In the genomic region with DNA sequence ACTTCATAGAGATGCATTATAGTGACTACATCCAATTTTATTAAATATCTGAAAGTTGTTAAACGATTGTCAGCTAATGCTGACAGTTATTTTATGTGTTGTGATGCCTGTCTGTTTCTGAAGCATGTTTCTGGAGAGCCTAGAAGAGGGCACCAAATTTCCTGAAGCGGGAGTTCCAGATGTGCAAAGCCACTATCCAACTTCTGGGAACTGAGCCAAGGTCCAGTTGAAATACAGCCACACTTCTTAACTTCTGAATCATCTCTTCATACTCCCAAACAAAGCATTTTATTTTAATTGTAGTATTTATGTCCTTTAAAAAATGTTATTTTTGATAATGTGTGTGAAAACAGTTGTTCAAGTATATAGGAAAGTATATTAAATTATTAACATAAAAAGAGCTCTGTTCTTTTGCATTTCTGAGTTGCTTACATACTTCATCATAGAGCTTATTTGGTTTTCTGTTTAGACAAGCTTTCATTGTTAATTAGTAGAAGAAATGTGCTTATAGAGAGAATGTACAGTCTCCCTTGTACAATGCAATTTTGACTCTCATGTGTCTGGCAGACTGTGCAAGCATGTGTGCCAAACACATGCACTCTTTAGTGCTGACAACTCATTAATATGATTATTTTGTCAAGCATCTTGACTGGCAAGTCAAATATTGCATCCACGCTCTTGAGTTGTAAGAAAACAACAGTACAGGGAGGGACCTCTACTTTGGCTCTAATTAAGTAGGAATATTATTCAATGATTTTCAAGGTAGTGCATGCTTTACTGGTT, we compare ENCODE assay signal across 18 mouse cellular contexts.
A peak's percentile ranks its signal among the peaks of the same experiment; 100 is the strongest.
DNase-seq lines count a peak whose midpoint lies in the region; ATAC-seq and TF ChIP-seq lines count a peak whose summit lies in the region.
"Had no signal": no experiment of that assay in that cellular context is flagged by ENCODE, and none has a peak within 500 bp of the region (broad histone marks: within the 10 kb centered on the region; RNA-seq: fewer than 3 reads in every experiment).

No protein-coding gene starts in this region.

- no peak overlapping the region for H3K9ac ChIP-seq in forebrain, embryonic 13.5 days
- no peak overlapping the region for H3K9ac ChIP-seq in forebrain, embryonic 11.5 days (ENCODE audit: low read length)
- H3K9ac ChIP-seq: hindbrain, embryonic 14.5 days; neural tube, embryonic 13.5 days had no signal

- no peak for TF ChIP-seq CTCF in kidney, adult 2 months (conservative IDR thresholded peaks at IDR 0.05; ENCODE audit: insufficient read depth, insufficient read length, low read depth, low read length)

- no peak for DNase-seq in forebrain, embryonic 11.5 days (ENCODE audit: low spot score)
- DNase-seq in kidney, postnatal 14 days = peak; percentile 1
- no peak for DNase-seq in kidney, adult 2 months
- peak; percentile 47 for DNase-seq in fibroblast of lung, adult 2 months (ENCODE audit: low read depth)
- DNase-seq in retina, postnatal 1 day = peak; percentile 83
- DNase-seq: cerebellum, postnatal 14 days; heart, adult 11 months; kidney, adult 18-20 months; liver; spleen, adult 18-20 months; thymus, postnatal 4 days had no signal

- no peak overlapping the region for H3K27ac ChIP-seq in forebrain, embryonic 13.5 days
- no peak overlapping the region for H3K27ac ChIP-seq in forebrain, embryonic 11.5 days (ENCODE audit: low read depth, low read length)
- no peak overlapping the region for H3K27ac ChIP-seq in kidney, adult 2 months (ENCODE audit: insufficient read depth, low read depth, low read length)
- H3K27ac ChIP-seq: hindbrain, embryonic 14.5 days; layer of hippocampus, adult 2 months; neural tube, embryonic 13.5 days had no signal

- H3K9me3 ChIP-seq in forebrain, embryonic 13.5 days (replicated peaks) = no peaks in the 10 kb centered on the region
- H3K9me3 ChIP-seq in forebrain, embryonic 11.5 days (ENCODE audit: control insufficient read depth, low read length) = no peaks in the 10 kb centered on the region
- H3K9me3 ChIP-seq: G1E; neural tube, embryonic 13.5 days had no signal

- H3K4me3 ChIP-seq in forebrain, embryonic 13.5 days = no peak overlapping the region
- H3K4me3 ChIP-seq in forebrain, embryonic 11.5 days (ENCODE audit: low read depth, low read length) = no peak overlapping the region
- no peak overlapping the region for H3K4me3 ChIP-seq in kidney, adult 2 months (ENCODE audit: insufficient read depth, low read depth, low read length)
- H3K4me3 ChIP-seq: layer of hippocampus, adult 2 months; megakaryocyte, embryonic 14.5 days; neural tube, embryonic 13.5 days had no signal

- H3K27me3 ChIP-seq in forebrain, embryonic 13.5 days = no peaks in the 10 kb centered on the region
- H3K27me3 ChIP-seq in forebrain, embryonic 11.5 days (ENCODE audit: control insufficient read depth, insufficient read depth, low read length) = no peaks in the 10 kb centered on the region
- no peaks in the 10 kb centered on the region for H3K27me3 ChIP-seq in kidney, adult 2 months (replicated peaks; ENCODE audit: control insufficient read depth, insufficient read depth, low read length)
- H3K27me3 ChIP-seq: megakaryocyte, embryonic 14.5 days; neural tube, embryonic 13.5 days had no signal

- H3K4me2 ChIP-seq in forebrain, embryonic 13.5 days = no peak overlapping the region
- no peak overlapping the region for H3K4me2 ChIP-seq in forebrain, embryonic 11.5 days (ENCODE audit: low read depth, low read length, severe bottlenecking)
- H3K4me2 ChIP-seq: hindbrain, embryonic 14.5 days; neural tube, embryonic 13.5 days had no signal

- peak; percentile 71 for ATAC-seq in forebrain, embryonic 13.5 days
- no peak for ATAC-seq in forebrain, embryonic 11.5 days (replicated peaks; ENCODE audit: low FRiP score)
- ATAC-seq in activated CD4-positive, CD25-positive, alpha-beta regulatory T cell, adult 4 months = no peak

- H3K36me3 ChIP-seq in forebrain, embryonic 13.5 days (ENCODE audit: poor library complexity, severe bottlenecking) = no peaks in the 10 kb centered on the region
- H3K36me3 ChIP-seq in forebrain, embryonic 11.5 days (ENCODE audit: control insufficient read depth, insufficient read depth, low read length) = no peaks in the 10 kb centered on the region
- no peaks in the 10 kb centered on the region for H3K36me3 ChIP-seq in kidney, adult 2 months (ENCODE audit: control insufficient read depth, insufficient read depth, low read length)
- H3K36me3 ChIP-seq: G1E; neural tube, embryonic 13.5 days had no signal

- TF ChIP-seq POLR2A in kidney, adult 2 months (IDR thresholded peaks at IDR 0.05; ENCODE audit: low read depth, low read length) = no peak

- 81% methylated on average over 3 of the region's 3 CpGs for WGBS in forebrain, embryonic 13.5 days
- 88% methylated on average over 3 of the region's 3 CpGs for WGBS in forebrain, embryonic 11.5 days
- 62% methylated on average over 3 of the region's 3 CpGs for WGBS in kidney, adult 2 months

- no peaks in the 10 kb centered on the region for H3K4me1 ChIP-seq in forebrain, embryonic 13.5 days
- no peaks in the 10 kb centered on the region for H3K4me1 ChIP-seq in forebrain, embryonic 11.5 days (replicated peaks; ENCODE audit: control insufficient read depth, insufficient read depth, low read length)
- no peaks in the 10 kb centered on the region for H3K4me1 ChIP-seq in kidney, adult 2 months (ENCODE audit: control insufficient read depth, insufficient read depth, low read length)
- H3K4me1 ChIP-seq: megakaryocyte, embryonic 14.5 days; neural tube, embryonic 13.5 days had no signal

Comparison
In these comparisons a context has a peak if more than half of its experiments do, and no peak if none do; other contexts are left out.
1. DNase-seq: peak in kidney, postnatal 14 days (single experiment), fibroblast of lung, adult 2 months (single experiment) and retina, postnatal 1 day (single experiment); none in forebrain, embryonic 11.5 days (single experiment) and kidney, adult 2 months (single experiment).